Mouse (Mus musculus) midbrain, embryonic 15.5 days (tissue): ENCODE data around the gene Gm21680. TPM values are rescaled to one million over a fixed set of nuclear protein-coding genes. Genes with fewer than 3 reads are reported as not detected.
"Not testable (repeated sequence)": the region's sequence is repeated elsewhere in the genome, so short reads cannot be mapped to it uniquely, and the experiment has no call there.

Source experiments
- ATAC-seq: fragments of 200-750 bp; cut with Nextera tagmentation; replicated peaks from 2 replicates; pipeline ENCODE4 v1.8.0; 2017; ENCODE audit warnings: moderate TSS enrichment
- H3K27ac ChIP-seq: fragments of 300-500 bp; sonication (generic); 2 replicates; pipeline ENCODE4 v1.5.1; 2015; ENCODE audit warnings: mild to moderate bottlenecking, inconsistent platforms
- H3K27me3 ChIP-seq: fragments of 300-500 bp; sonication (generic); replicated peaks from 2 replicates; pipeline ENCODE4 v1.6.1; 2015; ENCODE audit warnings: inconsistent platforms
- H3K36me3 ChIP-seq: fragments of 300-500 bp; sonication (generic); replicated peaks from 2 replicates; pipeline ENCODE4 v1.6.1; 2015; ENCODE audit warnings: inconsistent platforms
- H3K4me1 ChIP-seq: fragments of 300-500 bp; sonication (generic); 2 replicates; pipeline ENCODE4 v1.6.1; 2015; ENCODE audit warnings: inconsistent platforms
- H3K4me2 ChIP-seq: fragments of 300-500 bp; sonication (generic); 2 replicates; pipeline ENCODE4 v1.6.1; 2015; ENCODE audit warnings: inconsistent platforms, mild to moderate bottlenecking, moderate library complexity
- H3K4me3 ChIP-seq: fragments of 300-500 bp; sonication (generic); 2 replicates; pipeline ENCODE4 v1.5.1; 2015; ENCODE audit warnings: mild to moderate bottlenecking, inconsistent platforms
- H3K9ac ChIP-seq: fragments of 300-500 bp; sonication (generic); 2 replicates; pipeline ENCODE4 v1.6.1; 2015; ENCODE audit warnings: mild to moderate bottlenecking, inconsistent platforms
- H3K9me3 ChIP-seq: fragments of 300-500 bp; sonication (generic); 2 replicates; pipeline ENCODE4 v1.6.1; 2016; ENCODE audit warnings: inconsistent platforms
- whole genome bisulfite sequencing: fragments of 180-500 bp; shearing (Covaris S2); methylation state at CpG from one replicate; pipeline ENCODE4 v1.1.7; 2015; ENCODE audit warnings: mixed read lengths; 5-methylcytosine and 5-hydroxymethylcytosine counted together
- polyA plus RNA-seq: library from polyadenylated mRNA; unstranded; fragments of >200 nt; fragmentation: Nextera tagmentation; extraction: Ambion mirVana; gene quantifications from 2 replicates; pipeline ENCODE4 v1.2.1, GENCODE M21; 2015

The Gm21680 gene
- 0.11 and 0.14 TPM in 2 replicates for polyA plus RNA-seq

GRCm38 (mm10) chr5:25972563-25972962, at the start of gene Gm21680:
TSS of gene Gm21680 (minus strand) at chr5:25972663.
- H3K4me1 ChIP-seq, H3K9ac ChIP-seq, ATAC-seq, H3K27ac ChIP-seq, H3K4me2 ChIP-seq, H3K36me3 ChIP-seq, H3K9me3 ChIP-seq, H3K4me3 ChIP-seq, H3K27me3 ChIP-seq: not testable (repeated sequence)
- no CpG with 5 or more reads among the region's 2 CpGs for WGBS

- not testable (repeated sequence) for H3K27me3 ChIP-seq, H3K4me1 ChIP-seq, H3K36me3 ChIP-seq, ATAC-seq, H3K9ac ChIP-seq, H3K27ac ChIP-seq, H3K9me3 ChIP-seq
- Histone ChIP-seq H3K4me2 (peak overlapping the region; percentile 53), H3K4me3 (peak overlapping the region; percentile 37; the same call in 1 of the 2 replicates)
- 71% methylated on average over 7 of the region's 7 CpGs for WGBS
These were observed 35.2 kb upstream of the Gm21680 start for GRCm38 (mm10) chr5:26007697-26008096.

DNA sequence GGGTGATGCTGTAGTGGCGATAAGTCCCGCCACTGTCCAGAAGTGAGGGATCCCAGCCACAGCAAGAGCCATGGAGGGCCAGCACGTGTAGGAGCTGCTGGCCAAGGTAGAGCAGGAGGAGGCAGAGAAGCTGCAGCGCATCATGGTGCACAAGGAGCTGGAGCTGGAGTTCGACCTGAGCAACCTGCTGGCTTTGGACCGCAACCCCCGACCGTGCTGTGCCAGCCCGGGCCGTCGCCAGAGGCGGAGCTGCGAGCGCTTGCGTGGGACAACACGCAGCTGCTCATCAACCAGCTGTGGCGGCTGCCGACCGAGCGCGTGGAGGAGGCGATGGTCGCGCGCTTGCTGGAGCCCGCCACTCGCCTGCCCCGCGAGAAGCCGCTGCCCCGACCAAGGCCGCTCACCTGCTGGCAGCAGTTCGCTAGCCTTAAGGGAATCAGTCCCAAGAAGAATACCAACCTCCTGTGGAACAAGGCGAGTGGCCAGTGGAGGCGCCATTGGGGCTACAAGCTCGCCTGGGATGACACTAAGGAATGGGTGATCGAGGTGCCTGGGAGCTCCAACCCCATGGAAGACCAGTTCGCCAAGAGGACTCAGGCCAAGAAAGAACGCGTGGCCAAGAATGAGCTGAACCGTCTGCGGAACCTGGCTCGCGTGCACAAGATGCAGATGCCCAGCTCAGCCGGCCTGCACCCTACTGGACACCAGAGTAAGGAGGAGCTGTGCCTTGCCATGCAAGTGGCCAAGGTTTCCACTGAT, 34.7 kb upstream of the Gm21680 start:
- peak overlapping the region; percentile 37 for H3K4me3 ChIP-seq
- not testable (repeated sequence) for H3K27me3 ChIP-seq, H3K4me1 ChIP-seq, H3K36me3 ChIP-seq, H3K27ac ChIP-seq, H3K9me3 ChIP-seq
- H3K4me2 ChIP-seq: peak overlapping the region; percentile 53
- WGBS: 17% methylated on average over 45 of the region's 45 CpGs
- peak; percentile 96 for ATAC-seq
- peak overlapping the region; percentile 20 for H3K9ac ChIP-seq

- not testable (repeated sequence) for H3K27me3 ChIP-seq, H3K9ac ChIP-seq, H3K4me3 ChIP-seq, H3K4me2 ChIP-seq, H3K4me1 ChIP-seq, H3K9me3 ChIP-seq, ATAC-seq, H3K36me3 ChIP-seq, H3K27ac ChIP-seq
- 82% methylated on average over 1 of the region's 2 CpGs for WGBS
These were observed 32.2 kb upstream of the Gm21680 start, which contains the start of gene Gm1979 for GRCm38 (mm10) chr5:26004698-26005097. TSS of gene Gm1979 (minus strand) at chr5:26004798.

GRCm38 (mm10) chr5:25988550-25988949, 16.1 kb upstream of the Gm21680 start, which contains the start of gene Gm21698:
TSS of gene Gm21698 (minus strand) at chr5:25988650.
- H3K9me3 ChIP-seq, ATAC-seq, H3K4me1 ChIP-seq, H3K27me3 ChIP-seq, H3K27ac ChIP-seq, H3K9ac ChIP-seq, H3K4me2 ChIP-seq, H3K4me3 ChIP-seq, H3K36me3 ChIP-seq: not testable (repeated sequence)
- WGBS: no CpG with 5 or more reads among the region's 3 CpGs

- H3K36me3 ChIP-seq, H3K4me1 ChIP-seq, H3K9ac ChIP-seq, ATAC-seq, H3K27me3 ChIP-seq, H3K27ac ChIP-seq, H3K9me3 ChIP-seq: not testable (repeated sequence)
- 64% methylated on average over 17 of the region's 17 CpGs for WGBS
- Histone ChIP-seq H3K4me2 (peak overlapping the region; percentile 39), H3K4me3 (peak overlapping the region; percentile 24)
These were observed 15.4 kb downstream of the Gm21680 start for GRCm38 (mm10) chr5:25957050-25957449.

DNA sequence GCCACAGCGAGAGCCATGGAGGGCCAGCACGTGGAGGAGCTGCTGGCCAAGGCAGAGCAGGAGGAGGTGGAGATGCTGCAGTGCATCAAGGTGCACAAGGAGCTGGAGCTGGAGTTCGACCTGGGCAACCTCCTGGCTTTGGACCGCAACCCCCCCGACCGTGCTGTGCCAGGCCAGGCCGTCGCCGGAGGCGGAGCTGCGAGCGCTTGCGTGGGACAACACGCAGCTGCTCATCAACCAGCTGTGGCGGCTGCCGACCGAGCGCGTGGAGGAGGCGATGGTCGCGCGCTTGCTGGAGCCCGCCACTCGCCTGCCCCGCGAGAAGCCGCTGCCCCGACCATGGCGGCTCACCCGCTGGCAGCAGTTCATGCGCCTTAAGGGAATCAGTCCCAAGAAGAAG, 15.9 kb downstream of the Gm21680 start:
- H3K27me3 ChIP-seq, H3K9ac ChIP-seq, H3K27ac ChIP-seq, H3K4me1 ChIP-seq, H3K36me3 ChIP-seq, H3K9me3 ChIP-seq: not testable (repeated sequence)
- peak overlapping the region; percentile 39 for H3K4me2 ChIP-seq
- WGBS: 34% methylated on average over 32 of the region's 32 CpGs
- peak overlapping the region; percentile 24 for H3K4me3 ChIP-seq
- peak; percentile 80 for ATAC-seq

GRCm38 (mm10) chr5:25954317-25954716, 18.1 kb downstream of the Gm21680 start, which contains the start of gene Gm21671:
TSS of gene Gm21671 (minus strand) at chr5:25954417.
- H3K9me3 ChIP-seq: not testable (repeated sequence)

GRCm38 (mm10) chr5:25945391-25945790, 27.1 kb downstream of the Gm21680 start:
- not testable (repeated sequence) for H3K27me3 ChIP-seq, H3K27ac ChIP-seq, H3K4me3 ChIP-seq, H3K4me1 ChIP-seq, H3K36me3 ChIP-seq, H3K9me3 ChIP-seq, H3K9ac ChIP-seq, H3K4me2 ChIP-seq, ATAC-seq
- 83% methylated on average over 2 of the region's 2 CpGs for WGBS

More at GRCm38 (mm10) chr5:25954317-25954716, 18.1 kb downstream of the Gm21680 start, which contains the start of gene Gm21671:
- not testable (repeated sequence) for H3K36me3 ChIP-seq, ATAC-seq, H3K27me3 ChIP-seq, H3K4me3 ChIP-seq, H3K4me2 ChIP-seq, H3K4me1 ChIP-seq, H3K27ac ChIP-seq, H3K9ac ChIP-seq
- WGBS: 78% methylated on average over 2 of the region's 2 CpGs

GRCm38 (mm10) chr5:25942281-25942680, 30.2 kb downstream of the Gm21680 start, which contains the start of gene Gm21663:
TSS of gene Gm21663 (minus strand) at chr5:25942381.
- H3K27ac ChIP-seq, H3K9me3 ChIP-seq, H3K9ac ChIP-seq, ATAC-seq, H3K27me3 ChIP-seq, H3K36me3 ChIP-seq, H3K4me2 ChIP-seq, H3K4me3 ChIP-seq, H3K4me1 ChIP-seq: not testable (repeated sequence)
- WGBS: 57% methylated on average over 2 of the region's 2 CpGs

Other genes starting within 250 kb of the Gm21680 start
- 31.7 and 35.1 TPM in 2 replicates for gene Actr3b, start 212.7 kb downstream of the Gm21680 start, polyA plus RNA-seq
- 0.08 and 0.09 TPM in 2 replicates for gene Gm21663, start 30.3 kb downstream of the Gm21680 start, polyA plus RNA-seq
- 0.12 and 0.27 TPM in 2 replicates for gene Gm21671, start 18.2 kb downstream of the Gm21680 start, polyA plus RNA-seq
- gene Gm21698, start 16.0 kb upstream of the Gm21680 start, polyA plus RNA-seq: 0.09 and 0.46 TPM in 2 replicates
- gene Gm1979, start 32.1 kb upstream of the Gm21680 start, polyA plus RNA-seq: 0.18 and 0.70 TPM in 2 replicates
- gene Gm5862, start 50.3 kb upstream of the Gm21680 start, polyA plus RNA-seq: not detected in 2 replicates
- 0.17 and 0.23 TPM in 2 replicates for gene Speer4a, start 66.9 kb upstream of the Gm21680 start, polyA plus RNA-seq
- 0.14 and 0.19 TPM in 2 replicates for gene Gm7347, start 85.9 kb upstream of the Gm21680 start, polyA plus RNA-seq
- 0.05 TPM in 1 of 2 replicates, not detected in the other for gene Gm10471, start 116.6 kb upstream of the Gm21680 start, polyA plus RNA-seq
- 0.14 and 0.15 TPM in 2 replicates for gene 5031410I06Rik, start 132.7 kb upstream of the Gm21680 start, polyA plus RNA-seq
- gene Gm10220, start 148.8 kb upstream of the Gm21680 start, polyA plus RNA-seq: 0.15 and 0.23 TPM in 2 replicates